Mouse (Mus musculus) cerebellum, postnatal 14 days (tissue): Measurements from ENCODE around the gene Crtc3.

ENCODE experiments used
- DNase-seq, 2 experiments: peaks; one replicate each; pipeline ENCODE4 v3.0.0; 2021; ENCODE audit warnings: mixed read lengths in 2 of 2

Gene Crtc3

GRCm38 (mm10) chr7:80542139-80542831 lies 146.4 kb downstream of the Crtc3 start:
- DNase-seq: no peak

GRCm38 (mm10) chr7:80539581-80539980 lies 149.1 kb downstream of the Crtc3 start:
- DNase-seq: no peak
